Mouse (Mus musculus) heart, embryonic 14.5 days (tissue): ENCODE measurements at regions not wholly inside any gene's neighbourhood (a gene's known extent, or its start where the extent isn't known, plus 50 kb on each side); places are given as distances from the start of the nearest gene placed in this dataset.
"Not testable (repeated sequence)": the region's sequence is repeated elsewhere in the genome, so short reads cannot be mapped to it uniquely, and the experiment has no call there.

ENCODE experiments used
- ATAC-seq: fragments of 200-750 bp; cut with Nextera tagmentation; 2 replicates; pipeline ENCODE4 v1.8.0; 2017; ENCODE audit warnings: low read depth, moderate TSS enrichment; ENCODE audit not compliant: insufficient number of reproducible peaks, insufficient read depth, low FRiP score
- H3K27ac ChIP-seq, 2 experiments: fragments of 200-500 bp in 1 of 2; fragments of 300-500 bp in 1 of 2; sonication (generic) in 1 of 2; replicated peaks in 1 of 2; 2 replicates each; pipeline ENCODE4 v1.5.1; 2012 to 2014; ENCODE audit warnings: low read depth in 2 of 2, low read length in 2 of 2, control low read depth in 1 of 2, mild to moderate bottlenecking in 1 of 2, mixed read lengths in 1 of 2; ENCODE audit not compliant: control insufficient read depth in 1 of 2, insufficient read depth in 1 of 2
- H3K27me3 ChIP-seq: fragments of 300-500 bp; sonication (generic); 2 replicates; pipeline ENCODE4 v1.6.1; 2014; ENCODE audit warnings: mild to moderate bottlenecking, low read length, control low read depth; ENCODE audit not compliant: control insufficient read depth, insufficient read depth
- H3K36me3 ChIP-seq: fragments of 300-500 bp; sonication (generic); 2 replicates; pipeline ENCODE4 v1.6.1; 2014; ENCODE audit warnings: mild to moderate bottlenecking, control low read depth, low read length, mixed read lengths; ENCODE audit not compliant: control insufficient read depth, insufficient read depth
- H3K4me1 ChIP-seq, 2 experiments: fragments of 200-500 bp in 1 of 2; fragments of 300-500 bp in 1 of 2; sonication (generic) in 1 of 2; 2 replicates each; pipeline ENCODE4 v1.6.1; 2012 to 2014; ENCODE audit warnings: low read length in 2 of 2, control low read depth in 1 of 2, mixed read lengths in 1 of 2; ENCODE audit not compliant: control insufficient read depth in 2 of 2, insufficient read depth in 2 of 2
- H3K4me2 ChIP-seq: fragments of 300-500 bp; sonication (generic); 2 replicates; pipeline ENCODE4 v1.6.1; 2014; ENCODE audit warnings: mild to moderate bottlenecking, low read length
- H3K4me3 ChIP-seq, 2 experiments: fragments of 200-500 bp in 1 of 2; fragments of 300-500 bp in 1 of 2; sonication (generic) in 1 of 2; 2 replicates each; pipeline ENCODE4 v1.5.1; 2012 to 2014; ENCODE audit warnings: low read length in 2 of 2, mild to moderate bottlenecking in 2 of 2, control low read depth in 1 of 2, low read depth in 1 of 2, moderate library complexity in 1 of 2; ENCODE audit not compliant: control insufficient read depth in 1 of 2, insufficient read depth in 1 of 2
- H3K9ac ChIP-seq: fragments of 300-500 bp; sonication (generic); 2 replicates; pipeline ENCODE4 v1.6.1; 2014; ENCODE audit warnings: mild to moderate bottlenecking, low read length
- H3K9me3 ChIP-seq: fragments of 300-500 bp; sonication (generic); 2 replicates; pipeline ENCODE4 v1.6.1; 2016; ENCODE audit warnings: low read length, control low read depth; ENCODE audit not compliant: control insufficient read depth
- WGBS: fragments of 180-500 bp; shearing (Covaris S2); extraction: QIAGEN DNeasy Blood & Tissue Kit; methylation state at CpG from one replicate; pipeline ENCODE4 v1.1.7; 2014; 5-methylcytosine and 5-hydroxymethylcytosine counted together

DNA sequence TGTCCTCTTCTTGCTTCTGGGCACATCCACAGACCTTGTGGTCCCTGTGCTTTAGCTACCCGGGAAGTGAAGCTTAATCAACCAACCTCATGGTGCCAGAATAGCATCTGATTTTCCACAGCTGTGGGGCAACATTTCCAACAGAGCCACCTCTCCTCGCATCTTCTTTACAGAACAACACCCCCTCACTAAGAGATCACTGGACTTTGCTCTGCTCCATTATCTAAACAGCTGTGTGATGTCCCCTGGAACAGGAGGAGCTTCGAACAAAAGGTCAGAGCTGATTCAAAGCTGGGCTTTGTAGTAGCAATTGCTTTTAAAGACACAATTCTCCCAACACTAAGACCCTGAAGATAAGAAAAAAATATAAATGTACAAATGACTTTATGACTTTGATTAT lies 224.3 kb upstream of the Plxna2 start:
- no peaks in the 10 kb centered on the region for H3K4me1 ChIP-seq
- no peaks in the 10 kb centered on the region for H3K9me3 ChIP-seq
- H3K4me3 ChIP-seq: no peak overlapping the region
- H3K36me3 ChIP-seq: no peaks in the 10 kb centered on the region
- H3K27ac ChIP-seq: no peak overlapping the region
- WGBS: 51% methylated on average over 3 of the region's 3 CpGs
- H3K9ac ChIP-seq: no peak overlapping the region
- no peaks in the 10 kb centered on the region for H3K27me3 ChIP-seq
- H3K4me2 ChIP-seq: no peak overlapping the region
- no peak for ATAC-seq

DNA sequence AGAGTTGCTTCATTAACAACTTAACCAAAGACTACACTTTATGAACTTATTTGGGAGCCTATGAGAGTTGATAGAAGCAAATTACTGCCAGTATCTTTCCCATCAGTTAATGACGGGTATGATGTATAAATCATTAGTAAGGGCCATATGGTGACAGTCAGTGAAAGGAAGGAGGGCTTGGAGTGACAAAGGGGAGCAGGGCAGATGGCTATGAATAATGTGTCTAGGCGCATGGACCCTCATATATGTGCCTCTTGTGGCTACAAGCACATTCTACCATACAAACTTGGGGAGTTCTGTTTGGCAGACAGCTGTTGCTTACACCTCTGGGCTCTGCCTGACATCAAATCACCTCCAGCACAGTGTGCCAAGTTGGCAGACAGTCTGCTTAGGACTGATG lies 227.8 kb upstream of the Plxna2 start:
- Histone ChIP-seq H3K27me3 (no peaks in the 10 kb centered on the region), H3K9ac (no peak overlapping the region), H3K4me2 (no peak overlapping the region), H3K27ac (no peak overlapping the region), H3K4me1 (no peaks in the 10 kb centered on the region), H3K36me3 (no peaks in the 10 kb centered on the region), H3K4me3 (no peak overlapping the region), H3K9me3 (no peaks in the 10 kb centered on the region)
- ATAC-seq: no peak
- WGBS: 67% methylated on average over 2 of the region's 2 CpGs

DNA sequence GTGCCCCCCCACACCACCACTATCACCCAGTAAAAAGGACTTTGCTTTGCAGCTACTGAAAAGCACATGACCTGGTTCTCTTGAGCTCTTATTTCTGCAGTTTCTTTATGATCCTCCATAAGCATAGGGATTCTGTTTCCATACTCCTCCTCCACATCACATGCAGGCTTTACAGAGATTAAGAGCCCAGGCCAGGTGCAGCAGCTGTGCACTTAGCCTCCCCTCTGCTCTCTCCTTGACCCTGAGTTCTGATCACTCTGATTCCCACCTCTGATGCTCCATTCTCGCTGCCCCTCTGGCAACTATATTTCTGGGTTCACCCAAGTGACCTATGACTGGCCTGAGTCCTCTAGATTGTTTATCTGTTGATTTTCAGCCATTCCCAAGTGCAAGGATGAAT lies 239.9 kb upstream of the Plxna2 start:
- 56% methylated on average over 1 of the region's 1 CpGs for WGBS
- Histone ChIP-seq H3K4me1 (no peaks in the 10 kb centered on the region), H3K4me2 (no peak overlapping the region), H3K9me3 (no peaks in the 10 kb centered on the region), H3K4me3 (no peak overlapping the region), H3K9ac (no peak overlapping the region), H3K27ac (no peak overlapping the region), H3K36me3 (no peaks in the 10 kb centered on the region), H3K27me3 (no peaks in the 10 kb centered on the region)
- no peak for ATAC-seq

DNA sequence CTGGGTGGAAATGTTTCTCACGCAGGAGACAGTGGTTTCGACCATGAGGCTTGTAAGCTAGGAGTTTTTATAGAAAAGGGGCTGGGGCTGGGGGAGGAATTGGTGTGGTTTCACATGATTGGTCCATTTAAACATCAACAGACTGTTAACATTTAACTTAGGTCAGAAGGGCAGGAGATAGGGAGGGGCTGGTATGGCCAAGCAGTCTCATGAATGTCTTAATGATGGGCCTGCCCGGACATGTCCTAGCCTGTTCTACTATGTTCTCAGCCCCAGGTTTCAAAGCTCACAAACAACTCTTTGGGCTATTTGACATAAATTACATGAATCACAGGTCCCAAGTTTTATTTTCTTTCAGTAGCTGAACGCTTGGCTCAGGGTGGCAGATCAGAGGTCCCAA lies 244.5 kb upstream of the Plxna2 start:
- not testable (repeated sequence) for H3K27me3 ChIP-seq, H3K4me3 ChIP-seq, H3K4me2 ChIP-seq, ATAC-seq, H3K9ac ChIP-seq, H3K27ac ChIP-seq, H3K9me3 ChIP-seq, H3K4me1 ChIP-seq, H3K36me3 ChIP-seq
- 83% methylated on average over 4 of the region's 4 CpGs for WGBS

DNA sequence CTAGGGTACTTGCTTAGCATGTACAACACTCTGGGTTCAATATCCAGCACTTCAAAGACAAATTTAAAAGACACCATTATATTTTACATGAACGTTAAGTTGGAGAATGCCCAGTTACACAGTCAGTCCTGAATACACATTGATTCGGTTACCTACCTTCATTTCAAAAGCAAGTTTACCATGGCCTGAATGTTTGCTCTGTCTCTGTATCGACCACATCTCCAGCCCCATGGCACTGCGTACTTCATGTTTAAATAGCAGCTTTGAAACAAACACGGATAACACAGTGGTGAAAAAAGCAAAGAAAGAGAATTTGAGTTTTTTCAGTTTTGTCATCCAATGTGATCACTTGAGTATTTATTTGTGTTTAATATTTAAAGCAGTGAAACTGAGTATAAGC lies 254.1 kb upstream of the Plxna2 start:
- H3K9me3 ChIP-seq: no peaks in the 10 kb centered on the region
- WGBS: 88% methylated on average over 5 of the region's 5 CpGs
- H3K27me3 ChIP-seq: no peaks in the 10 kb centered on the region

DNA sequence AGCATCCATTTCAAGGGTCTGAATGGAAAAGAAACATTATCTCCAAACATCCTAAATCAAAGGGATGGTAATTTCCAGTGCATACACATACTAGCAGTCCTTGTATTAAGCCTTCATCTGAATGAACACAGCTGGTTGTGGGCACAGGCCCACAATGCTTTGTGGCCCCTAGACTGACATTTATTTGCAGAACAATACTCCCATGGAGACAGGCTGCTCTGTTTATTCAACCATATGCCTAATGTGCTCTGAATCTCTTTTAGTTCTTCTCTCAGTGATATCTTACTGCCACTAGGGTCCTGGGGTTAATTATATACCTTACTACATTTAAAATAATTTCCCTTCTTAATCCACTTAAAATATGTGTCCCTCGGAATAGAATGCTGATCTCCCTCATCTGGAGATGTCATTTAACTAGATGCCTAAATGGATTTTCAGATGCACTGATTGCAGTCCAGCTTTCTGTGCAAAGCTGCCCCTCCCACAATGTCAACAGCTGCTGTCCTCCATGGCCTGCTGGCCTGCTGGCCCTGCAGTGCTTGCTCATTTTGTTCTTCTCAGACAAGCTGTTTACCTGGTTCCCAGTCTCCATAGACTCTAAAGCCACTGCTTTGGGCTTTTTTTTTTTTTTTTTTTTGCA lies 254.8 kb upstream of the Plxna2 start:
- no peaks in the 10 kb centered on the region for H3K36me3 ChIP-seq
- no peak overlapping the region for H3K9ac ChIP-seq
- H3K4me3 ChIP-seq: no peak overlapping the region
- ATAC-seq: no peak
- WGBS: 71% methylated on average over 1 of the region's 1 CpGs
- H3K4me1 ChIP-seq: no peaks in the 10 kb centered on the region
- no peaks in the 10 kb centered on the region for H3K9me3 ChIP-seq
- no peak overlapping the region for H3K27ac ChIP-seq
- H3K4me2 ChIP-seq: no peak overlapping the region
- H3K27me3 ChIP-seq: no peaks in the 10 kb centered on the region

More for the DNA sequence above, 254.1 kb upstream of the Plxna2 start:
- no peak overlapping the region for H3K4me2 ChIP-seq
- H3K36me3 ChIP-seq: no peaks in the 10 kb centered on the region
- H3K4me1 ChIP-seq: no peaks in the 10 kb centered on the region
- no peak overlapping the region for H3K27ac ChIP-seq
- no peak overlapping the region for H3K4me3 ChIP-seq
- ATAC-seq: no peak
- no peak overlapping the region for H3K9ac ChIP-seq

DNA sequence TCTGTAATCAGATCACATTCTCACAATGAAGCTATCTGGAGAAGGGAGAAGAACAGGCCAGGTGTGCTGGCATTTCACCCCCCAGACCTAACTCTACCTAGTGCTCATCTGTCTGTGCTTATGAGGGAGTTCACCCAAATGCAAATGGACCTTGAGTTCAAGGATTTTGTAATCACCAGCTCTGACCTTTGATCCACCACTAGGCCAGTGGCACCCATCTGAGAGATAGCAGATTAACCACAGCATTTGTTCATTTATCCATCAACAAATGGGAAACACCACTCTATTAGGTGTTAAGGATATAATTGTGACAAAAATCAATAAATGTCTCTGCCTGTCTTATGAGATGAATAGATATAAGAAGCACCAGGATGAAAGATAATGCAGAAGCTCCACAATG lies 255.7 kb upstream of the Plxna2 start:
- ATAC-seq: no peak
- Histone ChIP-seq H3K4me3 (no peak overlapping the region), H3K4me2 (no peak overlapping the region), H3K9me3 (no peaks in the 10 kb centered on the region), H3K27ac (no peak overlapping the region), H3K36me3 (no peaks in the 10 kb centered on the region), H3K9ac (no peak overlapping the region), H3K4me1 (no peaks in the 10 kb centered on the region), H3K27me3 (no peaks in the 10 kb centered on the region)

DNA sequence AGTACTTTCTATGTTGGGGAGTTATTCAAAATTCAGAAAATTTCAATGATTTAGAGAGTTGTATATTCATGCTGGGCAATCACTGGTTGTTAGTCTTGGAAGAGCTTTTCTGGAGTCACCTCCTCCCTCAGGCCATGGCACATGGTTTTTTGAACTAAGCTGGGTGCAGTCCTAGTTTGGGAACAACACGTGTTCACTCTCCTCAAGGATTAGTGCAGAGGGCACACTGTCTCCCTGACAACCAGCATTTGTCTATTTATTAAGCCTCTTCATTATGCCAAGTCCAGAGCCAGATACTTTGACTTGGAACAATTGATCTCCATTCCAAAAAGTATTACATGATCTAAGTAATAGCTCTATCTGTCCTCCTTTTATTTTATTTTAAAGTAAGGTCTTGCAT lies 256.7 kb upstream of the Plxna2 start:
- Histone ChIP-seq H3K36me3 (no peaks in the 10 kb centered on the region), H3K4me3 (no peak overlapping the region), H3K4me1 (no peaks in the 10 kb centered on the region), H3K4me2 (no peak overlapping the region), H3K27me3 (no peaks in the 10 kb centered on the region), H3K27ac (no peak overlapping the region), H3K9me3 (no peaks in the 10 kb centered on the region), H3K9ac (no peak overlapping the region)
- ATAC-seq: no peak
- WGBS: 85% methylated on average over 1 of the region's 1 CpGs
